Mouse (Mus musculus) heart, embryonic 12.5 days (tissue): Measurements from ENCODE around the gene Klhl33. TPM values are rescaled to one million over a fixed set of nuclear protein-coding genes. Genes with fewer than 3 reads are reported as not detected.
"Not testable (repeated sequence)": the region's sequence is repeated elsewhere in the genome, so short reads cannot be mapped to it uniquely, and the experiment has no call there.

Experiments
- ATAC-seq: fragments of 200-750 bp; cut with Nextera tagmentation; 2 replicates; pipeline ENCODE4 v1.8.0; 2017; ENCODE audit warnings: moderate TSS enrichment, moderate library complexity; ENCODE audit not compliant: insufficient number of reproducible peaks, low FRiP score
- H3K27ac ChIP-seq: fragments of 300-500 bp; sonication (generic); 2 replicates; pipeline ENCODE4 v1.5.1; 2016; ENCODE audit warnings: mild to moderate bottlenecking, moderate library complexity; ENCODE audit not compliant: poor library complexity, severe bottlenecking
- H3K27me3 ChIP-seq: fragments of 300-500 bp; sonication (generic); replicated peaks from 2 replicates; pipeline ENCODE4 v1.6.1; 2016; ENCODE audit warnings: mild to moderate bottlenecking, moderate library complexity
- H3K36me3 ChIP-seq: fragments of 300-500 bp; sonication (generic); 2 replicates; pipeline ENCODE4 v1.6.1; 2016; ENCODE audit warnings: mild to moderate bottlenecking, moderate library complexity
- H3K4me1 ChIP-seq: fragments of 300-500 bp; sonication (generic); replicated peaks from 2 replicates; pipeline ENCODE4 v1.6.1; 2016; ENCODE audit warnings: mild to moderate bottlenecking
- H3K4me2 ChIP-seq: fragments of 300-500 bp; sonication (generic); 2 replicates; pipeline ENCODE4 v1.6.1; 2016; ENCODE audit warnings: mild to moderate bottlenecking, moderate library complexity
- H3K4me3 ChIP-seq: fragments of 300-500 bp; sonication (generic); 2 replicates; pipeline ENCODE4 v1.5.1; 2016; ENCODE audit warnings: mild to moderate bottlenecking
- H3K9ac ChIP-seq: fragments of 300-500 bp; sonication (generic); 2 replicates; pipeline ENCODE4 v1.6.1; 2016; ENCODE audit warnings: mild to moderate bottlenecking, moderate library complexity
- H3K9me3 ChIP-seq: fragments of 300-500 bp; sonication (generic); replicated peaks from 2 replicates; pipeline ENCODE4 v1.6.1; 2016; ENCODE audit warnings: mild to moderate bottlenecking, moderate library complexity
- WGBS: fragments of 180-500 bp; shearing (Covaris S2); methylation state at CpG from one replicate; pipeline ENCODE4 v1.1.7; 2016; 5-methylcytosine and 5-hydroxymethylcytosine counted together
- polyA plus RNA-seq: library from polyadenylated mRNA; unstranded; fragments of >200 nt; fragmentation: Nextera tagmentation; extraction: Ambion mirVana; gene quantifications from 2 replicates; pipeline ENCODE4 v1.2.1, GENCODE M21; 2016

The Klhl33 gene
- polyA plus RNA-seq, 1 experiment from 2014 or later, result 0.09 TPM

GRCm38 (mm10) chr14:50871284-50871683 is 26.0 kb downstream of the Klhl33 start:
- Histone ChIP-seq H3K9ac (no peak overlapping the region), H3K36me3 (peaks cover 10% of the 10 kb centered on the region; the same call in 1 of the 2 replicates), H3K27ac (no peak overlapping the region), H3K4me3 (no peak overlapping the region), H3K4me1 (no peaks in the 10 kb centered on the region), H3K9me3 (no peaks in the 10 kb centered on the region), H3K4me2 (no peak overlapping the region; the same call in 1 of the 2 replicates), H3K27me3 (no peaks in the 10 kb centered on the region)
- ATAC-seq, result no peak
- WGBS, result 86% methylated on average over 2 of the region's 2 CpGs

DNA sequence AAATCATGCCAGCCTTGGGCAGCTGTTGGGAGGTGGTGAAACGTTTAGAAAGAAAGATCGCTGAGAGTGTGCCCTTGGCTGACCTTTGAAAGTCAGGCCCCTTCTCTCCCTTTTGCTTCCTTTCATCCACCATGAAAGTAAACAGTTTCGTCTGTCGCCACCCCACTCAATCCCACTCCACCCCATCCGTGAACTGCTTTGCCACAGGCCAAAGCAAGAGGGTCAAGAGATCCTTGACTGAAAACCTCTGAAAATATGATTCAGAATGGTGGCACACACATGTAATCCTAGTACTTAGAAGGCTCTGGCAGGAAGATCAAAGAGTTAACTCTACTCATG is 26.5 kb downstream of the Klhl33 start:
- H3K4me2 ChIP-seq, result peak overlapping the region; percentile 68
- 32% methylated on average over 5 of the region's 5 CpGs for WGBS
- peak; percentile 6; the same call in 1 of the 2 replicates for ATAC-seq
- no peaks in the 10 kb centered on the region for H3K4me1 ChIP-seq
- peak overlapping the region; percentile 48; the same call in 1 of the 2 replicates for H3K27ac ChIP-seq
- H3K4me3 ChIP-seq, result peak overlapping the region; percentile 66
- peaks cover 10% of the 10 kb centered on the region; the same call in 1 of the 2 replicates for H3K36me3 ChIP-seq
- H3K9ac ChIP-seq, result peak overlapping the region; percentile 64; the same call in 1 of the 2 replicates
- no peaks in the 10 kb centered on the region for H3K9me3 ChIP-seq
- no peaks in the 10 kb centered on the region for H3K27me3 ChIP-seq

DNA sequence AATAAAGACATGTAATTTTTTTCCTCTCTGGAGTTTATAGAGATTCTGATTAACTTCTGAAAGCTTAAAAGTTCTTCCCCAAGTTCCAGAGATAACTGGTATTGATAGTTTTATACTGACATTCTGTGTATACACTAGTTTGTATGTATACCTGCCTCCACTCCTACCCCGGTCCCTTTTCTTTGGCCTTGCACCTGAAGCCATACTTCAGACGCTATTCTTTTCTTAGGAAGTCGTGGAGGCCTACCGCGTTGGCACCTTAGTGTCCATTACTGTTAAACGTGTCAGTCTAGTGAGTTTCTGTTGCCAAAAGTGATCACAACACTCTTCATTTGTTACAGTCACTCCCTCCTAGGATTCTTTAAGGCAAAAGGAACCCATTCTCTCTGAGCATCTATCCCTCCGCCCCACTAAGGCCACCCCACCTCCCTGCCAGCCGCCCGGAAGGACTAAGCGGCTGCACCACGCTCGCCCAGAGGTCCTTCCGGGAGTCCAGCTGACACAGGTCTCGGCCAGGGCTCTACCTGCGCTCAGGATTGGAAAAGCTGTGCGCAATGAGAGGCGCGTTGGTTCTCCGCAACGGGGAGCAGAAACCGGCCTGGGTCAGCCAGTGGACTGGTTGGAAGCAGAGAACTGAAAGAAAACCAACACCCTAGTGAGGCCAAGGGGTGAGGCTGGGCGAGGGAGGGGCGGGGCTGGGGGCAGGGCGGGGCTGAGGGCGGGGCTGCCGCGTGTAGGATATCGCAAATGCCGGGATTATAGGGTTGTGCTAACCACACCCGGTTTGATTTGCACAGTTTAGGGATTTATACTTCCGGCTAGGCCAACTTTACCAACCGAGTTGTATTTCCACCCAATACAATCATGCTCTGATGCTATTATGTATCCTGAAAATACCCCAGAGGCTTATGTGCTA is 27.2 kb downstream of the Klhl33 start, which contains the start of gene Tep1:
TSS of gene Tep1 (minus strand) at position 672 of the 916 bp plus-strand sequence.
- Histone ChIP-seq H3K9ac (peak within 1 kb of the TSS; percentile 64), H3K9me3 (no peaks in the 10 kb centered on the region), H3K4me2 (peak within 1 kb of the TSS; percentile 68), H3K27me3 (no peaks in the 10 kb centered on the region), H3K36me3 (peaks cover 10% of the 10 kb centered on the region; the same call in 1 of the 2 replicates), H3K4me1 (no peaks in the 10 kb centered on the region), H3K27ac (peak within 1 kb of the TSS; percentile 48; the same call in 1 of the 2 replicates), H3K4me3 (peak within 1 kb of the TSS; percentile 66)
- WGBS, result 7% methylated on average over 32 of the region's 32 CpGs
- ATAC-seq, result peak; percentile 85

- no peaks in the 10 kb centered on the region for H3K9me3 ChIP-seq
- WGBS, result 84% methylated on average over 5 of the region's 5 CpGs
- ATAC-seq, result no peak
Observed at GRCm38 (mm10) chr14:50868656-50869055, 28.7 kb downstream of the Klhl33 start.

DNA sequence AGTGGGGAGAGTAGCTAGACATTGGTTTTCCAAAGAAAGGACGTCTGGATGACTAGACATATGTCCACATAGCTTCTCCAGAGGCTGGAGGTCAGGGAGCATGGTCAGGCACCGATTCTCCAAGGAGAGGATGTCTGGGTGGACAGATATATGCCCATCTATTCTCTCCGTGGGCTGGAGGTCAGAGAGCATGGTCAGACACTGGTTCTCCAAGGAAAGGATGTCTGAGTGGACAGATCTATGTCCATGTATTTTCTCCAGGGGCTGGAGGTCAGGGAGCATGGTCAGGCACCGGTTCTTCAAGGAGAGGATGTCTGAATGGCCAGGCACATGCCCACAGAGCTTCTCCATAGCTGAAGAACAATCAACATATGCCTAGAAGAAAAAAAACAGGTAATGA is 29.1 kb downstream of the Klhl33 start:
- no peak overlapping the region for H3K27ac ChIP-seq
- no peak for ATAC-seq
- H3K4me3 ChIP-seq, result no peak overlapping the region
- no peaks in the 10 kb centered on the region for H3K27me3 ChIP-seq
- no peak overlapping the region for H3K4me2 ChIP-seq
- WGBS, result 66% methylated on average over 4 of the region's 4 CpGs
- no peak overlapping the region for H3K9ac ChIP-seq
- H3K9me3 ChIP-seq, result no peaks in the 10 kb centered on the region
- no peaks in the 10 kb centered on the region for H3K4me1 ChIP-seq
- H3K36me3 ChIP-seq, result peaks cover 13% of the 10 kb centered on the region

More at GRCm38 (mm10) chr14:50868656-50869055, 28.7 kb downstream of the Klhl33 start:
- Histone ChIP-seq H3K27ac (no peak overlapping the region), H3K4me3 (no peak overlapping the region), H3K4me1 (no peaks in the 10 kb centered on the region), H3K4me2 (no peak overlapping the region), H3K36me3 (peaks cover 10% of the 10 kb centered on the region), H3K9ac (no peak overlapping the region), H3K27me3 (no peaks in the 10 kb centered on the region)

DNA sequence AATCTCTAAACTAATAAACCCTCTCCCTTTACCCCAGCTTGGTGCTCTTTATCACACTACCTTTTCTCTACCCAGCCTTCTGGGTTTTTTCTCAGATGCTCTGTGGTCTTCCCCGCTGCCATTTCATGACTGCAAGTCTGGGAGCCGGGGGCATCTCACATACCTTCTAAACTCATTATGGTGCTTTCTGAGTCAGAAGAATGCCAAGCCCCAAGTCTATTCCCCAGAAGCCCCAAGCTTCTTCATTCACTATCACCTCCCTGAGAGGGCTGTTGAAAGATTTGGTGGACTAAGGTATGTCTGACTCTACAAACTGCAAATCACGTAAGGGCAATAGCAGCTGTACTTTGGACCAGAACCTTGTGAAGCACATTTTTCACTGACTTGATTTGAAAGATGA is 30.3 kb downstream of the Klhl33 start:
- Histone ChIP-seq H3K36me3 (peaks cover 20% of the 10 kb centered on the region), H3K9ac (no peak overlapping the region), H3K27ac (no peak overlapping the region), H3K4me2 (no peak overlapping the region), H3K4me3 (no peak overlapping the region), H3K9me3 (no peaks in the 10 kb centered on the region), H3K27me3 (no peaks in the 10 kb centered on the region), H3K4me1 (no peaks in the 10 kb centered on the region)
- ATAC-seq, result no peak
- WGBS, result 90% methylated on average over 3 of the region's 3 CpGs

DNA sequence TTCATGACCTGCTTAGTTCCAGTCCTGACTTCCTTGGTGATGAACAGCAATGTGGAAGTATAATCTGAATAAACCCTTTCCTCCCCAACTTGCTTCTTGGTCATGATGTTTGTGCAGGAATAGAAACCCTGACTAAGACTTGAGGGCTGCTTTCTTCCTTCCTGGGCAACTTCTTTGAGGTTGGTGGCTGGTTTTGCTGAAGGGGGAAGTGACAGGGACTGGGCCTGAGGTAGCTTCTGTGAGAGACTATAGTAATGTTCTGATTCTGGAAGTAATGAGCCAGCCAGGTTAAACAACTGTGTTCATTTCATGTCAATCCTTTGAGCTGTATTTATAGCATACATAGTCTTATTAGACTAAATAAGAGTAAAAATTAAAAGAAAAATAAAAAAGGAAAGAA is 32.3 kb downstream of the Klhl33 start:
- not testable (repeated sequence) for H3K27me3 ChIP-seq, H3K27ac ChIP-seq, H3K4me1 ChIP-seq, H3K4me2 ChIP-seq, ATAC-seq, H3K4me3 ChIP-seq, H3K9ac ChIP-seq, H3K9me3 ChIP-seq
- peaks cover 30% of the 10 kb centered on the region for H3K36me3 ChIP-seq

DNA sequence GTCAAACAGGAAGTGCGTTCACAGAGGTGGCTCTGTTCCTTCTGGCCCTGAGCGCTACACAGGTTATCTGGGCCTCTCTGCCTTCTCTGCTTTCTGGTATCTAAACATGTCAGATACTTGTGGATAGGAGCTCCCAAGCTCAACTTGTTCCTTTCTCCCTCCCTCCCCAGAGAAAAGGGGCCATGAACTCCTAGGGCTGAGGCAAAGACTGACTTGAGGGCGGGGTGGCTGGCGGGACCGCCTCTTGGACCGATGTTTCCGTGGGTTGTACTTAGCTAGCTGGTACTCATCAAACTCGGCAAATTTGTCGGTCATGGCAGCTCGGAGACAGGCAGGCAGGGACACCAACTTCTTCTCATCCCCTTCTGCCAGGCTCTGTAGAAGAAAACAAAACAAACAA is 34.7 kb downstream of the Klhl33 start:
- Histone ChIP-seq H3K27ac (no peak overlapping the region), H3K36me3 (peaks cover 37% of the 10 kb centered on the region), H3K4me3 (no peak overlapping the region), H3K9ac (no peak overlapping the region), H3K4me2 (no peak overlapping the region), H3K9me3 (no peaks in the 10 kb centered on the region), H3K27me3 (no peaks in the 10 kb centered on the region), H3K4me1 (no peaks in the 10 kb centered on the region)
- 75% methylated on average over 10 of the region's 10 CpGs for WGBS
- no peak for ATAC-seq

DNA sequence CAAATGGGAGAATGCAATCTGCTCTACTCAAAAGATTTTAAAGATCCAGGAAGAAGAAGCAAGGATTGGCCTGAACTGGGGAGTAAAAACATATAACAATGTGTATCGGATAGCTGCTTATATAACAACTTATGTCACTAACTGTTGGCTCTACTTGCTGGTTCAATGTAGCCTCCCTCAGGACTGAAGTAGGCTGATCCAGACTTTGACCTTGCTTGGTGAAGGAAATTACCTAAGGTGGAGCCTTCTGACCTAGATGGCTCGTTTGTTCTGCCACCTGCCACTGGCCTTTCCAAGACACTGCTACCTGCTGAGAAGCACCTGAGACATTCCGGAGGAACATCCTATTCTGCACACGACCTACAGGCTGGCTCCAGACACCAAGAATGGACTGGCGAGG is 41.5 kb downstream of the Klhl33 start:
- ATAC-seq, result no peak
- H3K9me3 ChIP-seq, result no peaks in the 10 kb centered on the region
- peaks cover 57% of the 10 kb centered on the region for H3K36me3 ChIP-seq
- H3K27me3 ChIP-seq, result no peaks in the 10 kb centered on the region
- H3K4me3 ChIP-seq, result no peak overlapping the region
- H3K9ac ChIP-seq, result no peak overlapping the region
- WGBS, result 75% methylated on average over 5 of the region's 5 CpGs
- H3K4me2 ChIP-seq, result no peak overlapping the region
- H3K27ac ChIP-seq, result no peak overlapping the region
- no peaks in the 10 kb centered on the region for H3K4me1 ChIP-seq
